Mouse (Mus musculus) testis, postnatal 10 days (tissue): Measurements from ENCODE around the gene Gpatch4.

Source experiments
- DNase-seq: peaks from one replicate; pipeline ENCODE4 v3.0.0; 2021; ENCODE audit warnings: low spot score

The Gpatch4 gene

DNA sequence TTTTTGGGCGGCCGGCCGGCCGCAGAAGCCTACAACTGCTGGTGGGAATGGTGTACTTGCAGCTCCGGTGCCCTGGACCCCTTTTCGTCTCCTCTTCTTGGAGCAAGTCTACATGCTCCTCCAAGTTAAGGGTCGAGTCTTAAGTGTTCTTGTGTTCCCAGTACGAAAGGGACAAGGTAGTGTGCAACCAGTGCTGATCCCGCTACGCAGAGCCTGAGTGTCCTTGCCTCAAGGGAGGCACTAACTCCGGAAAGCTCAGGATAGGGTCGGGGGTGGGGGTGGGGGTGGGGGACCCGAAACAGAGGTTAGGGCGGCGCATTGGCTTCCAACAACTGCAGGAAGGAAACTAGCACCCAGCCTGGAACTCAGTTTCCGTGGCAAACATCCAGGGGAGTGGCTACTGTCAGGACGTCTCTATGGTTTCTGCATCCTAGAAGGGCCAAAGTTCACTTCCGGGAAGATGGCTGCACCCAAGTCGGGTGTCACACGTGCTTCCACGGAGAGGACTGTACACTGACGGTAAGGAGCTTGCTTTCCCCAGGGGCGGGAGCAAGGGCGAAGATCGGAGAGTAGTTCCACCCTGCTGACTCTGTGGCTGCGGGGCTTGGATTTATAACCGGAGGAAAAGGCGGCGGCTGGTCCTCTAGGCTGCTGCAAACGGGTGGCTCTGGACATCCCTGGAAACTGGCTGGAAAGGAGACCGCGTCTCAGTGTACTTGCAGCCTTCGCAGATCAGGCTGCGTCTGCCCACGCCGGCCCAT is at the start of gene Gpatch4:
TSS of gene Gpatch4 (plus strand) at position 448 of the 761 bp plus-strand sequence.
- peak; percentile 83 for DNase-seq

DNA sequence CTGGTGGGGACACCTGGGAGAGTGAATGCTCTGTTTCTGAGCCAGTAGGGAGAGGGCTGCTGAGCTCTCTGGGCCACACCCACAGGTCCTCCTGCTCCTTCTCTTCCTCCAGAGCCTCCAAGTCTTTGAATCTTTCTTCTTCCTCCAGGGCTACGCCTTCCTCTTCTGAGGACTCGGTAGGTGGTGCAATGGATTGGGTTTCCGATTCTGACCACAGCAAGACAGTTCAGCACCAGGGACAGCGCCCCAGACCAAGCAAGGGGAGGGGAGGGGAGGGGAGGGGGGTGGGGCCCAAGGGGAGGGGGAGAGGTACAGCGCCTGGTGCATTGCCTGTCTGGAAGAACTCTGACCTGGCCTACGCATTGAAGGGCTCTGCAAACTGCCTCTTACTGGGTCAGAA is 49.5 kb upstream of the Gpatch4 start:
- peak; percentile 81 for DNase-seq

GRCm38 (mm10) chr3:87995331-87995730 is 47.6 kb upstream of the Gpatch4 start:
- no peak for DNase-seq

GRCm38 (mm10) chr3:87996401-87996800 is 46.5 kb upstream of the Gpatch4 start:
- DNase-seq, result no peak

GRCm38 (mm10) chr3:87996971-87997614 is 45.8 kb upstream of the Gpatch4 start:
- DNase-seq, result peak; percentile 78

GRCm38 (mm10) chr3:87998747-87999146 is 44.2 kb upstream of the Gpatch4 start:
- no peak for DNase-seq

DNA sequence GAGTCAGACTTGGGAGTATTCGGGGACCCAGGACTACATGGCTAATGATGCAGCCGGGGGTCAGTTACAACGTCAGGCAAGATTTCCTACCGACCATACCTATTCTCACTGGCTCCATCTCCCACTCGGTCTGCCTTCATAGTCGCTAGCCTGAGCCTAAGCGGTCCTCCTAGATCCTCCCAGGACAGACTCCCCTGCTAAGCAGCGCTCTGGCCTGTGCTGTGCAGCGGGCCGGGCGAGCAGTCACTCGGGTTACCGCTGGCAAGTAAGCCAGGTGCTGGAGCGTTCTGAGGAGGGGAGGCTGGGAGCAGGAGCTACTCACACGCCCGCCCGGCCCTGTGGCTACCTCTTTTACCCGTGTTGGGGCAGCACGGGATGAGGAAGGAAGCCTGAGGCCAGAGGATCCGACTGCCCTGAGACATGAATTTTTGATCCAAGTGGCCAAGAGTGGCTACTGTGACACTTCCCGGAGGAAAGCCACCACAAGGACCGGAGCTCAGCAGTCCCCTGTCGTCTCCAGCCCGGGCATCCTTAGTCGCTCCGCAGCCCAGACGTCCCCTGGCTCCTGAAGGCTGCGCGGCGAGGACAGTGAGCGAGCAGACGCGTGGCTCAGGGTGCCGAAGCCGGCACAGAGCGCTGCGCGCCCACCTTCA is 43.5 kb upstream of the Gpatch4 start:
- no peak for DNase-seq

GRCm38 (mm10) chr3:88000181-88000580 is 42.7 kb upstream of the Gpatch4 start, which contains the start of gene Bcan:
Bcan (minus strand) TSS chr3:88000230.
- peak; percentile 69 for DNase-seq

DNA sequence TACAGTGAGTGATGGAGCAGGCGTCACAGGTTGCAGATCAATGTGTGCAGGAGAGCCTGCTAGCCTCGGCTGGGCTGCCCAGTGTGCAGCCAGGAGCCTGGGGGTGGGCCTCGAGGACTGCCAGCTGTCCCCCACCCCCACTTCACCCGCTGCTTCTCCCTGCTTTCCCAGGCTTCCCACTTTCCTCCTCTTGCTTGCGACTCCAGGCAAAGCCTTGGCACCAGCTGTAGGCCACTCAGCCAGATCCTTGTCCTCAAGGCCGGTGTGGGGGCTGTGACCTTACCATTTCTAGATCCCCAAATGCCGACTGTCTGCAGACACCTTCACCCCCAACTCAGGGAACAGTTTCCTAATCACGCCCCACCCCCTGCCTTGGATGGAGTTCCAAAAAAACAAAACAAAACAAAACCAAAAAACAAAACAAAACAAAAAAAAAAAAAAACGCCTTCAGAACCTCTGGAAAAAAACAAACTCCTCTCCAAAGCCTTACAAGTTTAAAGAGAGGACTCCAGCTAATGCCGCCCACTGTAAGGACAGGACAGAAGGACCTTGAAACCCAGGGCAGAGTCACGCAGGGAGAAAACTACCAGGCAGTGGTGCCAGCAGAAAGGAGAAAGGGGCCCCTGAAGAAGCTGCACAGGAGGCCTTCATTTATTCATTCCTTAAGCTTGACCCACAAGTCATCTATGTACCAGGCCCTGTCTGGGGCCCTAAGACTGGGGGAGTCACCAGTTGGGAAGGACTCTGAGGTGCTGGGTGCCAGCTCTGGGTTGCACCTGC is 41.9 kb upstream of the Gpatch4 start:
- peak; percentile 68 for DNase-seq

DNA sequence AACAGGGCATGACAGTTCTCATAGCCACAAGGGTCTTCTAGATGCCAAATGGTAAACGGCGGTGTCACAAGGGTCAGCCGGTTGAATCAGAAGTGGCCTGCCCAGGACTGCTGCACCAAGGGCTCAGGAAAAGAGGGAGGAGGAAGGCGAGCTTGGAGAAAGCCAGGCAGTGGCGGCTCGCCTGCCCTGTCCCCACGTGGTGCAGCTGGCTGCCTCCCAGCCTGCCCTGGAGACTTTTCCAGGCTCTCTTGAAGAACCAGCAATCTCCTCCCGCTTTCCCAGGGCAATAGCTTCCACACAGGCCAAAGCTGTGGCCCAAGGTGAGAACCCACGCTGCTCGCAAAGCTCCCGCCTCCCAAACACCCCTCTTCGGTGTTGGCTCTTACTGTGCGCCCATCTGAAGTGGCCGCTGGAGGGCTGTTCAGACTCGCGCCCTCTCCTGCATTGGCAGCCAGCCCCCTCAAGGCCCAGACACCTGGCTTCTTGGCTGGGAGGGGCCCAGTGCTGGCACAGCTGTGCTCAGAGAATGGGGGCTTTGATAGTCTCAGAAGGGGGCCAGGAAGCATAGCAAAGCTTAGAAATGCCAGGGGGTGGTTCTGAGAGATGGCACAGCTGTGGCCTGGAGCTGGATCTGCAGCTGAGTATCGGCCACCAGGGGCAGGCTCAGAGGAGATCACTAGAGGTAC is 40.5 kb upstream of the Gpatch4 start:
- peak; percentile 69 for DNase-seq

GRCm38 (mm10) chr3:88005822-88006786 is 36.8 kb upstream of the Gpatch4 start:
- peak; percentile 69 for DNase-seq

DNA sequence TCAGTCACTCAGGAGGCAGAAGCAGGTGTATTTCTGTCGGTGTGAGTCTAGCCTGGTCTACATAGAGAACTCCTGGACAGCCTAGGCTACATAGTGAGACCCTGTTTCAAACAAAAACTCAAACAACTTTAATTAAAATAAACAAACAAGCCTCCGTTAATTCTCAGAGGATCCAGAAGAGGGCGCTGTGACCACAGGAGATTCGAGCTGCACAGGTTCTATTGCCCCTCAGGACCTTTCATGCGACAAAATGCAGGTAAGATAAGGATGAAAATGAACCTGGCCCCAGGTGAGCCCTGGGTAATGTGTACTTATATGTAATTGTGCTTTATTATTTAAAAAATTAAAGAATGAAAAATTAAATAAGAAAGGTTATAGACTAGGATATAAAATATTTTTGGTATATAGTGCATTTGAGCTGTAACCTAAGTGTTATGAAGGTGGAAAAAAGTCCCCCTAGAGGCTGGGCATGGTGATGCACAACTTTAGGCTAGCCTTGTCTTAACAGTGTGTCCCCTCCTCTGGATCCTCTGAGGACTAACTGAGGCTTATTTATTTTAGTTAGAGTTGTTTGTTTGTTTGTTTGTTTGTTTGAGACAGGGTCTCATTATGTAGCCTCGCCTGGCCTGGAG is 32.2 kb upstream of the Gpatch4 start:
- DNase-seq, result no peak

DNA sequence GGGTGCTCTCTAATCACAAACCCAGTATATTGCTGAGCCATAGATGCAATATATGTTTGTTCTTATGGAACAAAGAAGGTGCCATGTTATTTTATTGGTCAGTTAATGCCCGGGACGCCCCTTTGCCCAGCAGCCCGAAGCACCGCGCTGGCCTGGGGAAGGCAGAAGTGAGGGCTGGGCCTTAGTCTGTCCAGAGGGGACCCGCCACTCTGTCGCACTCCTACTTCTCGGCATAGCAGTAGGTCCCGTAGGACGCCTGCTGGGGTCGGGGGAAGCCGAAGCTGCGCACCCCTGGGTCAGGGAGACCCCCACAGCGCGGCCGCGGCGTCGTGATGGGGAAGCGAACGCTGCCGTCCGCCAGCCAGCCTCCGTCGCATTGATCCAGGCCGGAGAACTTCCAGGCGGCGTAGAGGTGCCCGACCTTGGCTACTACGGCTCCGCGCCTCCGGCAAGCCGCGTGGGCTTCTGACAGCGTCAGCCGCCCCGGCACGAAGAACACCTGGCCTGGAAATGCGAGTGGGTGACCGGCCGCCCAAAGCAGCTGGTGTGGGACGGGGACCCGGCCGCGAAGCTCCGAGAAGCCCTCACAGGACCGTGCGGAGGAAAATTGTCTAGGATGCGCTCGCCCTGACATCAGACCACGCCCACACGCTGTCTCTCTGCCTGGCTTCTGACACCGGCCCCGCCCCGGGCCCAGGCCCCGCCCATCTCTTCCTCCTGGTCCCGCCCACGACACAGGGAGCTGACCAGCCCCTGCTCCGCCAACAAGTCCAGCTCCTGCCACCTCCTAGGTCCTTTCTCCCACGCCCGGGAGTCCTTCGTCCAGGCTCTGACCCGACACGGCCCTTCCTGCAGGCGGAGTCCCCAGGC is 20.4 kb upstream of the Gpatch4 start:
- peak; percentile 96 for DNase-seq

DNA sequence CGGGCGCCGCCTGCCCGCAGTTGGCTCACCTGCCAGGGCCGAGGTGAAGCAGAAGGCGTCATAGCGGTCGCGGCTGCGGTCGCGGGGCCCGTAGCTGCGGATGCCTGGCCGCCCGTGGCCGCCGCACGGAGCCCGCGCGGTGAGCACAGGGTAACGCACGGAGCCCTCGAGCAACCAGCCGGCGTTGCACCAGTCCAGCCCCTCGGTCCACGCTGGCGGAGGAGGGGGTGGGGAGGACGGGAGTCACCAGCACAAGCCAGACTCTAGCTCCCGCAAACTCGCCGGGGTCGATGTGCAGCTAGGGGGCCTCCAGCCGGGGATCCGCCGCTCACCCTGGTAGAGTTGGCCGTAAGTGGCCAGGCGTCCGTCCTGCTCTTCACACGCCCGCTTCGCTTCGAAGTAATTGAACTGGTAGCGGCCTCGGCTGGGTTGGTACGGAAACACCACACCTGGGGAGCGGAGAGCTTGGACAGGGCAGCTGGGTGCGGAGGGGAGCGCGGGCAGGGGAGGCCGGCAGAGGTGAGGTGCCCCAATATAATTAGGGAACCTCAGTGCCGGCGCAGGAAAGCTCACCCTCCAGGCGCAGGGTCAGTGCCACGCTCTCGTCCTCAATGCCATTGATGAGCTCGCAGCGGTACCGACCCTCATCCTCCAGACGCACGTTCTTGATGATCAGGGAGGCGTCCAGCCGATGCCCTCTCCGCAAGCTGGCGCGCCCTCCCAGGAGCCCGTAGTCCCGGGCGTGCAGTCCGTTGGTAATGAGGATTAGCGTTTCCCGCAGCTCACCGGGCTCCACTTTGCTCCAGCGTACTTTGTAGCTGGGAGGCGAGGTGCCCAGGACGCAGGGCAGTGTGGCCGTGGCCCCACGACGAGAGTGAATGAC is 19.5 kb upstream of the Gpatch4 start:
- DNase-seq, result peak; percentile 67

- no peak for DNase-seq
Observed at GRCm38 (mm10) chr3:88026823-88027222, 16.1 kb upstream of the Gpatch4 start.

GRCm38 (mm10) chr3:88027434-88028186 is 15.3 kb upstream of the Gpatch4 start, which contains the start of gene Hapln2:
Hapln2 (minus strand) TSS chr3:88027583.
- DNase-seq, result no peak
